Mouse (Mus musculus) retina, postnatal 1 day (tissue): Measurements from ENCODE around the gene C1ql3.

Source experiments
- DNase-seq: peaks from one replicate; pipeline ENCODE4 v3.0.0-alpha.2; 2012

Gene C1ql3

DNA sequence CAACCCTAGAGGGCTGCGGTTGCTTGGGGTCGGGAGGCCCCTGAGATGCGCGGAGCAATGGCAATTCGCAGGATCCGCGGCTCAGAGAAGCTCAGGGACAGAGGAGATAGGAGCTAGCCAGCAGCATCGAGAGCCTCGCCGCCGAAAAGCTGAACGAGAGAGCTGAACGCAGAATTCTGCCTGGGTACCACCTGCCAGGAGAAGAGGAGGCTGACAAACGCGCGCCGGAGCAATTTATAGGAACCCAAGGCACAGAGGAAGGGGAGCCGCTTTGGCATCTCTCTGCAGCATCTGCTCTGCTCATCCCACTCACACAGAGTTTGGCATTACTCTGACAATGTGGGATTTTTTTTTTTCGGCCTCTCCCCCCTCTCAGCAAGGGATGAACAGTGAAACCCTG, at the start of gene C1ql3:
TSS of gene C1ql3 (minus strand) at position 335 of the 400 bp plus-strand sequence.
- DNase-seq = peak; percentile 51

DNA sequence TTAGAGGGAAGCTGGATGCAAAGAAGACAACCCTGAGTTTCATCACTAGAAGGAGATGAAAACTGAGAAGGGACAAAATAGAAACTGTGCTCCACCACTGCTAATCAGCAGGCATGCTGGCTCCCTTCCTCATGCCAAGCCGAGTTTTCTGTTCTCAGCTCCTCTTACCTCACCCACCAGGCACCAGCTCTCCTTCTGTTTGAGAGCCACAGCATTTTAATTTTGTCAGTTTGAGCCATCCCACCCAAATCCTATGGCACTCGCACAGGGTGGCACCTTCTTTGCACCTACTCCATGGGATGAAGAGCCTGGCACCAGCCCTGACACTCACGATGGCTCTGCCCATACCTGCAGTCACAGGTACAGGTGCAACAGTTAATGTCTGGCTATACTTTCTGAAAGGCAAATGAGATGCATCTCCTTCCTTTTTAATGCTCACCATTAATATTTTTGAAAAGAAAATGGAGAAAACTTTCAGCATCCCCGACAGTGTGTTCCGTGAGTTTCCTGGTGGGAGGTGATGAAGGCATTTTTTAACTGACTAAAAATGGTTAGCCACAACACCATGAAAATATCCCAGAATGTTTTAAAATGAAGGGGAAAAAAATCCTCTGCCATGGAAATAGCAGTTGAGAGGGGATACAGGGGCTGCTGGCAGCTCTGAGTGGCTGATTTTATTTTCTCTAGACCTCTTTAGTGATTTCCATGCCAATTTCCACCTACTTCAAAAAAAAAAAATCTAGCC, 49.0 kb upstream of the C1ql3 start:
- no peak for DNase-seq

DNA sequence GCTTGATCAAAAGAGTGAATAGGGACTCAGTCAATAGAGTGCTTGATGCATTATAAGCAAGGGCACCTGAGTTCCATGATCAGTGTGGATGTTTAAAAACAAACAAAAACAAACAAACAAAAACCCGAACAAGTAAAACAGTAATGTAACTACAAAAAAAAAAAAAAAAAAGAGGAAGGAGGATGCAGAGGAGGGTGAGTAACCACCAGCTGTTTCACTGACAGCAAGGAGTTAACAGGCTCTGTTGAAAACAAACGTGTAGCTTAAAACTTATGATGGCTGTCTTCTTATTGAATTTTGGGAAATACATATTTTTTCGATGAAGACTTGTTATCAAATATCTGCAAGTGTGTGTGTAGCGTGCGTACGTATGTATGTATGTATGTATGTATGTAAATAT, 37.0 kb upstream of the C1ql3 start:
- no peak for DNase-seq

- DNase-seq = no peak
These were observed 32.9 kb upstream of the C1ql3 start for GRCm38 (mm10) chr2:13044555-13044954.

GRCm38 (mm10) chr2:13039785-13040184, 28.2 kb upstream of the C1ql3 start:
- no peak for DNase-seq

GRCm38 (mm10) chr2:13038772-13039171, 27.2 kb upstream of the C1ql3 start:
- no peak for DNase-seq

- DNase-seq = no peak
These were observed 7.3 kb upstream of the C1ql3 start for GRCm38 (mm10) chr2:13018861-13019260.

- DNase-seq = peak; percentile 57
These were observed 6.8 kb upstream of the C1ql3 start for GRCm38 (mm10) chr2:13018382-13018781.

GRCm38 (mm10) chr2:13011973-13012372, 367 bp upstream of the C1ql3 start:
- no peak for DNase-seq

GRCm38 (mm10) chr2:13010460-13011341, 905 bp downstream of the C1ql3 start:
- DNase-seq = peak; percentile 65

DNA sequence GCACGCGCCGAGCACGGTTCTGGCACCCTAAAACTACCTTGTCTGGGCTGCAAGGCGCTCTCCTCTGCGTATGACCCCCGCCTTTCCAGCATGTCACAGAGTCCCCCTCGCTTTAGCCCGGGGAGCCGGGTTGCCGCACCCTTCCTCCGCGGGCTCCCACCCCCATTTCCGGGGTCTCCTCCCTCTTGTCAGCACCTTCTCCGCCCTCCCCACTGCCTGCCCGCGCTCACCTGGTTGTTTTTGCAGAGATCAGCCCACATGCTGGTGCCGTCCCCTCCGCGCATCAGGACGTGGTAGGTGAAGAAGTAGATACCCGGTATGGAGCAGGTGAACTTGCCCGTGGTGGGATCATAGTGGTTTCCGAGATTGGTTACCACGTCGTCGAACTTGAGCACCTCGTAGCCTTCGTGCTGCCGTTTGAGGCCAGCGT, 1.6 kb downstream of the C1ql3 start:
- peak; percentile 35 for DNase-seq

DNA sequence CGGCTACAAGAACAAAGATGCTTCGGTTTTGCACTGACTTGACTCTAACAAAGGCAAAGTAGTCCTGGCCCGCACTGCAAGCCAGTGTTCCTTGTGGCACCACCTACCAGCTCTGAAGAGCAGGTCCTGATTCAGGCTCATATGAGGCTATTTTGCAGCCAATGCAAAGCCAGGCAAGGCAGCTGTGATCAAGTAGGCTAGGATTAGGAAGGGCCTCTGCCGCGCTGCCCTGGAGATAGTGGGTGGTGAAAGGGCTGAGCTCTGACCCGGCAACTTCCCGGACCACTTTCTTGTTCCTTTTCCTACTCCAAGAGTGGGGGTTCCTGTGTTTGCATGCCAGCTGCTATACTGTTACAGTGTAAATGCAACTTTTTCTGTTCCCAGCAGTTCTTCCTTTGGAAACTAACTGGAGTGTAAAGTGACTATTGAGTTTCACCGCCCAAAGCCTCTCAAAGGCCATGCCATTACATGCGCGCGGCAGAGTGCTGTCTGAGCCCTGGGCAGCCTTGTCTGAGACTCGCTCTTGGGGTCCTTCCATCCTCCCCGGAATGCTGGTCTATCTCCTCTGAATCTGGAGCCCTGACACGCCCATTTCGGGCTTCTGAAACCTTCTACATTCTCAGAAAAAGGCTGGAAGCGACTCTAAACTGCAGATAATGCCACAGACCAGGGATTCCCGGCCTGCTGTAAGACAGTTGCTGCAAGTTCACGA, 2.2 kb downstream of the C1ql3 start:
- DNase-seq = peak; percentile 51

DNA sequence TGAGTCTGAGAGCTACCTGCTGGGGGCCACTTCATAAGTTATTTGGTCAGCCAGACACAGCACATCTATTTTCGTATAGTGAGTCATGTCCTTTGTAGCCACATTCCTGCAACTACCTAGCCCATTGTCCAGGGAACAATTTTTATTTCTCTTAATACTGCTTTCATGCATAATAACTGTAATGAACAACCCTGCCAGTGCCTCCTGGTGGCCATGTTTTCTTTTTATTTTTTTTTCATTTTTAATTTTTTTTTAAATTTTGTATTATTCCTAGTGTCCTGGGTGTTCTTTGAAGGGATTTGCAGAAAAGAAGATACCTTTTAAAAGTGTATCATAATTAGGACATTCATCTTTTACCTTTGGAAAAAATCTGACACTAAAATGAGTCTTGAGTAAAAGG, 3.2 kb downstream of the C1ql3 start:
- DNase-seq = no peak

GRCm38 (mm10) chr2:13000026-13000425, 11.6 kb downstream of the C1ql3 start:
- DNase-seq = peak; percentile 79

DNA sequence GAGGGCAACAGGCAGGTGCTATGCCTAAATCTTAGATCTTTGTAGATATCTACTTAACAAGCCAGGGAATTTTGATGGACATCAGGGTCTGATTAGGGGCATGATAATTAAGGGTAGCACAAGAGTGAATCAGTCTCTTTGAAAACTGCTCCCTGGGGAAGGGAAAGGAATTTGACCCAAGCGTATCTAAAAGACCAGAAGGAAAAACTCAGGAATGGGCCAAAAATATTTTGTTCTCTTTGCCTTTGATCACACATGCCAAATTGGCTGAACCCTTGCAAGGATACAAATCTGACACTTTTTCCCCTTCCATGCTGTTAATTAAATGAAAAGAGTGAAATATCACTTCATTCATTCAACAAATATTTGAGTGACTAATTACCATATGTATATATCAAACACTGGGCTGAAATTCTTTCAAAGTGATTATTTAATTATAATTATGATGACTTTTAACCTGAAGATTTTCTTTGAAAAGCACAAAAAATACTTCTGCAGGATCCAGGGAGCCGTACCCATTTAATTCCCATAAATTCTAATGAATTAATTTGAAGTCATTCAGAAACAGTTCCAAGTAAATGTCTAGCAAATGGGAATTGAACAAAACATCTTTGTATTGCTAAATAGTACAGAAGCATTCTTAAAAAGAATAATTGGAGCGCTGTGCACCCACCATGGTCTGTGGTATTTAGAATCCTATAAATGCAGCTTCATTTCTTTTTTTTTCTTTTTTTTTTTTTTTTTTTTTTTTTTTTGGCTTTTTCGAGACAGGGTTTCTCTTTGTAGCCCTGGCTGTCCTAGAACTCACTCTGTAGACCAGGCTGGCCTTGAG, 26.5 kb downstream of the C1ql3 start:
- DNase-seq = no peak

DNA sequence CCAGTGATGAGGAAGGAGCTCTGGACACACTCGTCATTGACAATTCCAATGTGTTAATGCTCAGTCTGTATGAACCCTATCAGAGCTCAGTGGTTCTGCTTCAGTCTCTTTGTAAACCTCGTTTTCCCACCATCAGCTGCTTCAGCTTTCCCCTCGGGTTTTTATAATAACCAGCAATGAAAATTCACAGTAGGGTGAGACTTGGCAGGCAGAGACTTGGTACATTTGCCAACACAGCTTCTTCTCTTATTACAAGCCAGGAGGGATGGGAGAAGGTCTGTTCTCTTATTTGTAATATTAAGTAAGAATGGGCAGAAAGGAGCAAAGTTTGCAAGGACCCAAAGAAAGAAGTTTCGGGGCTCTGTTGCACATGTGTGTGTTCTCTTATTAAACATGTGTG, 32.8 kb downstream of the C1ql3 start:
- DNase-seq = no peak

- DNase-seq = no peak
These were observed 34.2 kb downstream of the C1ql3 start for GRCm38 (mm10) chr2:12977367-12977766.

- DNase-seq = no peak
These were observed 37.9 kb downstream of the C1ql3 start for GRCm38 (mm10) chr2:12973752-12974151.

GRCm38 (mm10) chr2:12970049-12970724, 41.4 kb downstream of the C1ql3 start:
- DNase-seq = peak; percentile 76

- DNase-seq = no peak
These were observed 54.7 kb downstream of the C1ql3 start for GRCm38 (mm10) chr2:12956703-12957424.
